Comparison of ENCODE assay signal across 8 mouse cellular contexts in genomic region chr5:107359395-107360053, GRCm38 (mm10). TPM values are rescaled to one million over a fixed set of nuclear protein-coding genes. Genes with fewer than 3 reads are reported as not detected.
A peak's percentile ranks its signal among the peaks of the same experiment; 100 is the strongest.
DNase-seq lines count a peak whose midpoint lies in the region; ATAC-seq lines count a peak whose summit lies in the region.

No protein-coding gene starts in this region.

- peak; percentile 93 for DNase-seq in NIH3T3 (ENCODE audit: low read depth)
- peak; percentile 92 to 94 for DNase-seq in cerebellum, postnatal 10 days
- peak; percentile 78 to 81 for DNase-seq in frontal cortex, postnatal 10 days (ENCODE audit: low spot score in 2 of 2)
- peak; percentile 80 to 86 for DNase-seq in layer of hippocampus, postnatal 14 days (ENCODE audit: low spot score in 2 of 2)
- DNase-seq in lung, postnatal 14 days: peak; percentile 89
- DNase-seq in retina, adult 2 months (ENCODE audit: low read depth, low spot score): peak; percentile 67
- DNase-seq in thymus, postnatal 36 days: peak; percentile 92 to 95

- peak overlapping the region; percentile 58 for H3K4me2 ChIP-seq in hindbrain, embryonic 12.5 days (replicated peaks)

- peak overlapping the region; percentile 88 for H3K27ac ChIP-seq in hindbrain, embryonic 12.5 days

- 0 out of 2 replicates have a peak, but pooled peaks cover 3% of the 10 kb centered on the region for H3K4me1 ChIP-seq in hindbrain, embryonic 12.5 days

- peak; percentile 97 for ATAC-seq in hindbrain, embryonic 12.5 days (ENCODE audit: low FRiP score)

- no peaks in the 10 kb centered on the region for H3K27me3 ChIP-seq in hindbrain, embryonic 12.5 days

- no peaks in the 10 kb centered on the region for H3K9me3 ChIP-seq in hindbrain, embryonic 12.5 days (replicated peaks)

- H3K9ac ChIP-seq in hindbrain, embryonic 12.5 days: peak overlapping the region; percentile 76

- H3K36me3 ChIP-seq in hindbrain, embryonic 12.5 days: no peaks in the 10 kb centered on the region

- peak overlapping the region; percentile 69 for H3K4me3 ChIP-seq in hindbrain, embryonic 12.5 days

- WGBS in hindbrain, embryonic 12.5 days: under 1% methylated on average over 30 of the region's 40 CpGs

RNA-seq across cellular contexts. Expression of gene Brdt, which starts 28.6 kb away (rescaled TPM):
- polyA plus RNA-seq in hindbrain, embryonic 12.5 days (2016; fragmentation: Nextera tagmentation; extraction: Ambion mirVana): 2.7 and 2.9 TPM in 2 replicates
- 10 to 100 TPM; 13.9 to 14.6 TPM for total RNA-seq in layer of hippocampus, postnatal 14 days (2021)

RNA-seq across cellular contexts. Expression of gene Ephx4, which starts 43.0 kb away (rescaled TPM):
- polyA plus RNA-seq in hindbrain, embryonic 12.5 days (2016; fragmentation: Nextera tagmentation; extraction: Ambion mirVana): 1.2 and 2.2 TPM in 2 replicates
- total RNA-seq in layer of hippocampus, postnatal 14 days (2021): 10 to 100 TPM; 38.9 to 41.1 TPM

Comparison
In these comparisons a context has a peak if more than half of its experiments do, and no peak if none do; other contexts are left out.
1. Peak in every context shown above with its lines: DNase-seq, ATAC-seq, H3K4me3 ChIP-seq and H3K27ac ChIP-seq.